7 mouse cellular contexts compared by ENCODE assay signal in genomic region chr4:151044944-151045570, GRCm38 (mm10). TPM values are rescaled to one million over a fixed set of nuclear protein-coding genes. Genes with fewer than 3 reads are reported as not detected.
A peak's percentile ranks its signal among the peaks of the same experiment; 100 is the strongest.
DNase-seq lines count a peak whose midpoint lies in the region; ATAC-seq and TF ChIP-seq lines count a peak whose summit lies in the region.

No protein-coding gene starts in this region.

- H3K4me3 ChIP-seq in neural tube, embryonic 11.5 days (ENCODE audit: low read depth, low read length), result peak overlapping the region; percentile 47
- H3K4me3 ChIP-seq in embryonic facial prominence, embryonic 12.5 days, result peak overlapping the region; percentile 59
- H3K4me3 ChIP-seq in heart, postnatal 0 days (ENCODE audit: low read depth, low read length), result peak overlapping the region; percentile 64
- peak overlapping the region; percentile 64 for H3K4me3 ChIP-seq in limb, embryonic 14.5 days (replicated peaks; ENCODE audit: low read length)
- peak overlapping the region; percentile 46 for H3K4me3 ChIP-seq in small intestine, adult 2 months (ENCODE audit: low read depth, low read length)

- TF ChIP-seq CTCF in heart, postnatal 0 days (IDR thresholded peaks at IDR 0.05; ENCODE audit: low read depth), result no peak
- TF ChIP-seq CTCF in small intestine, adult 2 months (IDR thresholded peaks at IDR 0.05; ENCODE audit: extremely low read depth, insufficient read length, insufficient replicate concordance, low read depth, low read length), result no peak

- H3K4me1 ChIP-seq in neural tube, embryonic 11.5 days (ENCODE audit: control insufficient read depth, insufficient read depth, low read length), result peaks cover 13% of the 10 kb centered on the region
- peaks cover 2% of the 10 kb centered on the region; the same call in 1 of the 2 replicates for H3K4me1 ChIP-seq in embryonic facial prominence, embryonic 12.5 days
- peaks cover 20% of the 10 kb centered on the region for H3K4me1 ChIP-seq in heart, postnatal 0 days (ENCODE audit: control insufficient read depth, insufficient read depth)
- H3K4me1 ChIP-seq in limb, embryonic 14.5 days (ENCODE audit: control insufficient read depth, insufficient read depth, low read length), result peaks cover 5% of the 10 kb centered on the region; the same call in 1 of the 2 replicates
- H3K4me1 ChIP-seq in small intestine, adult 2 months (ENCODE audit: control insufficient read depth, insufficient read depth, insufficient read length, low read length), result peaks cover 6% of the 10 kb centered on the region; the same call in 1 of the 2 replicates

- no peaks in the 10 kb centered on the region; the same call in 1 of the 2 replicates for H3K36me3 ChIP-seq in neural tube, embryonic 11.5 days (ENCODE audit: control insufficient read depth, insufficient read depth, low read length)
- peaks cover 26% of the 10 kb centered on the region for H3K36me3 ChIP-seq in embryonic facial prominence, embryonic 12.5 days
- H3K36me3 ChIP-seq in heart, postnatal 0 days (replicated peaks; ENCODE audit: control insufficient read depth, insufficient read depth, low read length), result peaks cover 29% of the 10 kb centered on the region
- H3K36me3 ChIP-seq in limb, embryonic 14.5 days (ENCODE audit: control insufficient read depth, insufficient read depth, low read length), result peaks cover 31% of the 10 kb centered on the region
- H3K36me3 ChIP-seq in small intestine, adult 2 months (ENCODE audit: control insufficient read depth, insufficient read depth, low read length), result peaks cover 21% of the 10 kb centered on the region

- no peak; the same call in 1 of the 2 replicates for ATAC-seq in neural tube, embryonic 11.5 days (ENCODE audit: insufficient read depth, low FRiP score, low TSS enrichment)
- ATAC-seq in embryonic facial prominence, embryonic 12.5 days (ENCODE audit: insufficient number of reproducible peaks, insufficient read depth, low FRiP score, low TSS enrichment), result no peak
- ATAC-seq in heart, postnatal 0 days (ENCODE audit: insufficient read depth, low read depth), result no peak
- no peak for ATAC-seq in limb, embryonic 14.5 days (ENCODE audit: low FRiP score, low read depth)

- peak overlapping the region; percentile 24 for H3K9ac ChIP-seq in neural tube, embryonic 11.5 days (ENCODE audit: low read length)
- H3K9ac ChIP-seq in embryonic facial prominence, embryonic 12.5 days, result peak overlapping the region; percentile 69; the same call in 1 of the 2 replicates
- H3K9ac ChIP-seq in heart, postnatal 0 days (replicated peaks; ENCODE audit: low read depth, low read length), result no peak overlapping the region
- peak overlapping the region; percentile 41 for H3K9ac ChIP-seq in limb, embryonic 14.5 days (ENCODE audit: low read depth, low read length, severe bottlenecking)

- TF ChIP-seq POLR2A in limb, embryonic 14.5 days (IDR thresholded peaks at IDR 0.05; ENCODE audit: borderline replicate concordance, extremely low read depth, insufficient read depth, insufficient read length), result no peak
- no peak; the same call in 1 of the 2 replicates for TF ChIP-seq POLR2A in small intestine, adult 2 months (IDR thresholded peaks at IDR 0.05; ENCODE audit: low read depth, low read length)

- no peak for DNase-seq in neural tube, embryonic 11.5 days (ENCODE audit: low spot score)
- DNase-seq in neural tube, embryonic 10.5 days (ENCODE audit: extremely low spot score, low spot score), result no peak
- DNase-seq in heart, postnatal 0 days (ENCODE audit: low spot score), result no peak
- DNase-seq in limb, embryonic 14.5 days (ENCODE audit: low spot score), result no peak
- DNase-seq in natural killer cell, adult 2 months (ENCODE audit: low spot score in 2 of 2), result no peak

- no peaks in the 10 kb centered on the region for H3K27me3 ChIP-seq in neural tube, embryonic 11.5 days (ENCODE audit: control insufficient read depth, insufficient read depth, low read length)
- no peaks in the 10 kb centered on the region for H3K27me3 ChIP-seq in embryonic facial prominence, embryonic 12.5 days
- no peaks in the 10 kb centered on the region for H3K27me3 ChIP-seq in heart, postnatal 0 days (ENCODE audit: control insufficient read depth, insufficient read depth, low read length)
- no peaks in the 10 kb centered on the region for H3K27me3 ChIP-seq in limb, embryonic 14.5 days (ENCODE audit: control insufficient read depth, insufficient read depth, low read length)
- H3K27me3 ChIP-seq in small intestine, adult 2 months (ENCODE audit: control insufficient read depth, insufficient read depth, low read length), result no peaks in the 10 kb centered on the region

- WGBS in neural tube, embryonic 11.5 days, result 5% methylated on average over 21 of the region's 21 CpGs
- WGBS in embryonic facial prominence, embryonic 12.5 days, result 4% methylated on average over 21 of the region's 21 CpGs
- 2% methylated on average over 21 of the region's 21 CpGs for WGBS in heart, postnatal 0 days
- 5% methylated on average over 14 of the region's 21 CpGs for WGBS in limb, embryonic 14.5 days
- WGBS in small intestine, adult 2 months, result 3% methylated on average over 21 of the region's 21 CpGs

- no peak overlapping the region for H3K27ac ChIP-seq in neural tube, embryonic 11.5 days (ENCODE audit: low read depth, low read length)
- H3K27ac ChIP-seq in embryonic facial prominence, embryonic 12.5 days, result 0 out of 2 replicates have a peak overlapping the region, but pooled peaks have one; percentile 26
- no peak overlapping the region for H3K27ac ChIP-seq in heart, postnatal 0 days (ENCODE audit: low read depth)
- H3K27ac ChIP-seq in limb, embryonic 14.5 days (replicated peaks; ENCODE audit: low read depth, low read length), result no peak overlapping the region
- H3K27ac ChIP-seq in small intestine, adult 2 months (ENCODE audit: insufficient read depth, low read depth, low read length), result peak overlapping the region; percentile 61

- no peaks in the 10 kb centered on the region for H3K9me3 ChIP-seq in neural tube, embryonic 11.5 days (ENCODE audit: control insufficient read depth, low read length)
- no peaks in the 10 kb centered on the region for H3K9me3 ChIP-seq in embryonic facial prominence, embryonic 12.5 days
- H3K9me3 ChIP-seq in heart, postnatal 0 days (replicated peaks; ENCODE audit: control insufficient read depth, low read length), result no peaks in the 10 kb centered on the region
- no peaks in the 10 kb centered on the region for H3K9me3 ChIP-seq in limb, embryonic 14.5 days (ENCODE audit: control insufficient read depth, low read length)

- TF ChIP-seq EP300 in heart, postnatal 0 days (IDR thresholded peaks at IDR 0.05; ENCODE audit: low read depth), result no peak

- H3K4me2 ChIP-seq in neural tube, embryonic 11.5 days (ENCODE audit: low read depth), result peak overlapping the region; percentile 94
- peak overlapping the region; percentile 97 for H3K4me2 ChIP-seq in embryonic facial prominence, embryonic 12.5 days (replicated peaks)
- peak overlapping the region; percentile 99 for H3K4me2 ChIP-seq in heart, postnatal 0 days (ENCODE audit: low read depth, low read length)
- peak overlapping the region; percentile 99 for H3K4me2 ChIP-seq in limb, embryonic 14.5 days (replicated peaks; ENCODE audit: low read depth, low read length, severe bottlenecking)

RNA-seq across cellular contexts. Expression of gene Per3, which starts 0.6 kb away (rescaled TPM):
- polyA plus RNA-seq in neural tube, embryonic 11.5 days (2014; fragmentation: Nextera tagmentation; extraction: Ambion mirVana), result 4.9 and 5.0 TPM in 2 replicates
- polyA plus RNA-seq in embryonic facial prominence, embryonic 12.5 days (2016; fragmentation: Nextera tagmentation; extraction: Ambion mirVana), result 6.8 and 8.1 TPM in 2 replicates
- total RNA-seq in heart, postnatal 0 days (2014; rRNA removed; ENCODE audit: low replicate concordance), result 14.4 and 28.7 TPM in 2 replicates
- polyA plus RNA-seq in heart, postnatal 0 days (2015; fragmentation: Nextera tagmentation; extraction: Ambion mirVana), result 13.4 and 17.3 TPM in 2 replicates
- polyA plus RNA-seq in limb, embryonic 14.5 days (2012; rRNA removed), result 7.8 and 10.4 TPM in 2 replicates
- 6.1 and 6.9 TPM in 2 replicates for polyA plus RNA-seq in limb, embryonic 14.5 days (2014; fragmentation: Nextera tagmentation; extraction: Ambion mirVana)
- 1.9 and 2.4 TPM in 2 replicates for polyA plus RNA-seq in small intestine, adult 2 months (2012; rRNA removed)

RNA-seq across cellular contexts. Expression of gene Vamp3, which starts 12.7 kb away (rescaled TPM):
- 66.1 and 72.8 TPM in 2 replicates for polyA plus RNA-seq in neural tube, embryonic 11.5 days (2014; fragmentation: Nextera tagmentation; extraction: Ambion mirVana)
- polyA plus RNA-seq in embryonic facial prominence, embryonic 12.5 days (2016; fragmentation: Nextera tagmentation; extraction: Ambion mirVana), result 103 and 111 TPM in 2 replicates
- total RNA-seq in heart, postnatal 0 days (2014; rRNA removed; ENCODE audit: low replicate concordance), result 63.6 and 75.8 TPM in 2 replicates
- 82.3 and 83.2 TPM in 2 replicates for polyA plus RNA-seq in heart, postnatal 0 days (2015; fragmentation: Nextera tagmentation; extraction: Ambion mirVana)
- polyA plus RNA-seq in limb, embryonic 14.5 days (2012; rRNA removed), result 93.0 and 94.8 TPM in 2 replicates
- polyA plus RNA-seq in limb, embryonic 14.5 days (2014; fragmentation: Nextera tagmentation; extraction: Ambion mirVana), result 50.7 and 55.1 TPM in 2 replicates
- 16.6 and 34.5 TPM in 2 replicates for polyA plus RNA-seq in small intestine, adult 2 months (2012; rRNA removed)

RNA-seq across cellular contexts. Expression of gene Gm13090, which starts 44.3 kb away (rescaled TPM):
- 0.54 TPM in 1 of 2 replicates, not detected in the other for polyA plus RNA-seq in neural tube, embryonic 11.5 days (2014; fragmentation: Nextera tagmentation; extraction: Ambion mirVana)
- polyA plus RNA-seq in embryonic facial prominence, embryonic 12.5 days (2016; fragmentation: Nextera tagmentation; extraction: Ambion mirVana), result not detected in 2 replicates
- total RNA-seq in heart, postnatal 0 days (2014; rRNA removed; ENCODE audit: low replicate concordance), result not detected in 2 replicates
- polyA plus RNA-seq in heart, postnatal 0 days (2015; fragmentation: Nextera tagmentation; extraction: Ambion mirVana), result 0.26 TPM in 1 of 2 replicates, not detected in the other
- not detected in 2 replicates for polyA plus RNA-seq in limb, embryonic 14.5 days (2012; rRNA removed)
- not detected in 2 replicates for polyA plus RNA-seq in limb, embryonic 14.5 days (2014; fragmentation: Nextera tagmentation; extraction: Ambion mirVana)
- not detected in 2 replicates for polyA plus RNA-seq in small intestine, adult 2 months (2012; rRNA removed)

RNA-seq across cellular contexts. Expression of gene Uts2, which starts 48.2 kb away (rescaled TPM):
- not detected in 2 replicates for polyA plus RNA-seq in neural tube, embryonic 11.5 days (2014; fragmentation: Nextera tagmentation; extraction: Ambion mirVana)
- polyA plus RNA-seq in embryonic facial prominence, embryonic 12.5 days (2016; fragmentation: Nextera tagmentation; extraction: Ambion mirVana), result not detected in 2 replicates
- not detected in 2 replicates for total RNA-seq in heart, postnatal 0 days (2014; rRNA removed; ENCODE audit: low replicate concordance)
- polyA plus RNA-seq in heart, postnatal 0 days (2015; fragmentation: Nextera tagmentation; extraction: Ambion mirVana), result not detected in 2 replicates
- polyA plus RNA-seq in limb, embryonic 14.5 days (2012; rRNA removed), result not detected in 2 replicates
- polyA plus RNA-seq in limb, embryonic 14.5 days (2014; fragmentation: Nextera tagmentation; extraction: Ambion mirVana), result not detected in 2 replicates
- not detected in 2 replicates for polyA plus RNA-seq in small intestine, adult 2 months (2012; rRNA removed)

Comparison
In these comparisons a context has a peak if more than half of its experiments do, and no peak if none do; other contexts are left out.
1. H3K27ac ChIP-seq: peak in embryonic facial prominence, embryonic 12.5 days (single experiment) and small intestine, adult 2 months (single experiment); none in neural tube, embryonic 11.5 days (single experiment), heart, postnatal 0 days (single experiment) and limb, embryonic 14.5 days (single experiment).
2. Peak in every context shown above with its lines, with median percentiles within 50 percentile points of each other: H3K4me2 ChIP-seq and H3K4me3 ChIP-seq.